1 mouse cellular context compared by ENCODE assay signal in the genomic region with DNA sequence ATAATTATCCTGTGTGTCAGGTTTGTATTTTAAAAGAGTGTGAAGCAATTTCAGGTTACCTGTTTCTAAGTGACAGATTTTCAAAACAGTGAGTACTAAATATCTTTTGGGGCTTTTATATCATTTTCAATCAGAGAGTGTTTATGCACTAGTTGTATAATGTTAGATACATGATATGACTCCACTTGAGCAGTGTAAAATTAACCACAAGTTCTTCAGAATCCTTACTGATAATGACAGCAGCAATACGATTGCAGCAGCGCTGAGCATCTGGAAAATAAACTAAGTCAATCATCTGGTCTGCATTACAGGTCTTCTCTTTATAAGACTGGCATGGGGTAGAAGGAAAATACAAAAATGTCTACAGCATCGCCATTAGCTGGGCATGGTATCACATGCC.
TF ChIP-seq lines count a peak whose summit lies in the region.

No protein-coding gene starts in this region.

TF ChIP-seq in MEL, 35 proteins besides CTCF, POLR2A, EP300 and RAD21 (continued from another document):
- no peak for TF ChIP-seq MYC (IDR thresholded peaks at IDR 0.05; ENCODE audit: low read depth, low read length)
- no peak for TF ChIP-seq ZC3H11A (IDR thresholded peaks at IDR 0.05; ENCODE audit: low read depth, low read length)
- TF ChIP-seq KAT2A (conservative IDR thresholded peaks at IDR 0.05; ENCODE audit: low read depth, low read length) = no peak
- peak; percentile 64 for TF ChIP-seq TCF12 (IDR thresholded peaks at IDR 0.05; ENCODE audit: low read depth, low read length)
- peak; percentile 90 for TF ChIP-seq RCOR1 (IDR thresholded peaks at IDR 0.05; ENCODE audit: low read depth, low read length)
- TF ChIP-seq ZMIZ1 (IDR thresholded peaks at IDR 0.05; ENCODE audit: low read depth, low read length) = no peak
- no peak for TF ChIP-seq SMC3 (IDR thresholded peaks at IDR 0.05; ENCODE audit: low read depth, low read length)
